Mouse (Mus musculus) hindbrain, embryonic 13.5 days (tissue): ENCODE data around the gene Stk10. TPM values are rescaled to one million over a fixed set of nuclear protein-coding genes. Genes with fewer than 3 reads are reported as not detected.
"Not testable (repeated sequence)": the region's sequence is repeated elsewhere in the genome, so short reads cannot be mapped to it uniquely, and the experiment has no call there.

Experiments
- ATAC-seq: fragments of 200-750 bp; cut with Nextera tagmentation; 2 replicates; pipeline ENCODE4 v1.8.0; 2017; ENCODE audit warnings: moderate TSS enrichment; ENCODE audit not compliant: low FRiP score
- H3K27ac ChIP-seq: fragments of 300-500 bp; sonication (generic); 2 replicates; pipeline ENCODE4 v1.5.1; 2015; ENCODE audit warnings: inconsistent platforms, mild to moderate bottlenecking, moderate library complexity
- H3K27me3 ChIP-seq: fragments of 300-500 bp; sonication (generic); 2 replicates; pipeline ENCODE4 v1.6.1; 2015; ENCODE audit warnings: mild to moderate bottlenecking, inconsistent platforms
- H3K36me3 ChIP-seq: fragments of 300-500 bp; sonication (generic); 2 replicates; pipeline ENCODE4 v1.6.1; 2015; ENCODE audit warnings: mild to moderate bottlenecking, inconsistent platforms
- H3K4me1 ChIP-seq: fragments of 300-500 bp; sonication (generic); replicated peaks from 2 replicates; pipeline ENCODE4 v1.6.1; 2015; ENCODE audit warnings: inconsistent platforms
- H3K4me2 ChIP-seq: fragments of 300-500 bp; sonication (generic); 2 replicates; pipeline ENCODE4 v1.6.1; 2015; ENCODE audit warnings: inconsistent platforms, mild to moderate bottlenecking, moderate library complexity
- H3K4me3 ChIP-seq: fragments of 300-500 bp; sonication (generic); 2 replicates; pipeline ENCODE4 v1.5.1; 2015; ENCODE audit warnings: mild to moderate bottlenecking, inconsistent platforms
- H3K9ac ChIP-seq: fragments of 300-500 bp; sonication (generic); 2 replicates; pipeline ENCODE4 v1.6.1; 2015; ENCODE audit warnings: mild to moderate bottlenecking, inconsistent platforms
- H3K9me3 ChIP-seq: fragments of 300-500 bp; sonication (generic); 2 replicates; pipeline ENCODE4 v1.6.1; 2016; ENCODE audit warnings: inconsistent platforms
- WGBS: fragments of 180-500 bp; shearing (Covaris S2); methylation state at CpG from one replicate; pipeline ENCODE4 v1.1.7; 2015; 5-methylcytosine and 5-hydroxymethylcytosine counted together
- polyA plus RNA-seq: library from polyadenylated mRNA; unstranded; fragments of >200 nt; fragmentation: Nextera tagmentation; extraction: Ambion mirVana; gene quantifications from 2 replicates; pipeline ENCODE4 v1.2.1, GENCODE M21; 2015

Gene Stk10
- polyA plus RNA-seq, 1 experiment from 2014 or later: 2.1 TPM

DNA sequence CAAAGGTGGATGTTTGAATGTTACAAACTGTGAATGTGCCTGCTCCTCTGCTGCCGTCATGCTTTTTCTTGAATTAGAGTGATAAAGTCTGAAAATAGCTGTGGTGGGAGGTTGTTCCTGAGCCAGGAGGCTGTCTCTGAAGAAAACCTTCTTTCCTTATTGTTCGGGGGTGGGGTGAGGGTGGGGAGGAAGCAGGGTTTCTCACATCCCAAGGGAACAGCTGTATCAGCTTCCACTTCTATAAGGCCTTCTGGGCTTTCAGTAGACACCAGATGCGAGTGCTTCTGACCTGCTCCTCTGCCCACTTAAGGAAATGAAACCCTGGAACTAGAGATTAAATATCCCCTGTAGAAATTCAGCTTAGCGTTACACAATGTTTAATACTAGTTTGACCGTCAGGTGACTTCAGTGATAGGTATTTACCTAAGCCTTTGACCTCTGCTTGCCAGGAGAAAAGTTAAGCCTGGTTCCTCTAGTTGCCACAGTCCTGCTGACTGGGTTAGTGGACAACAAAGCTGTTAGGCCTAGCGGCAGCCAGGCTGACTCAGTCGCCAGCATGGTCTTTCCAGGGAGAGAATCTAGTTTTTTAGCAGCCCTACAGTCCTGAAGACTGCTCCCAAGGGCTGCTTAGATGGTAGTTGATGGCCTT, 27.9 kb upstream of the Stk10 start:
- H3K4me3 ChIP-seq: no peak overlapping the region
- H3K36me3 ChIP-seq: peaks cover 10% of the 10 kb centered on the region
- H3K9ac ChIP-seq: no peak overlapping the region
- WGBS: 87% methylated on average over 7 of the region's 7 CpGs
- no peak for ATAC-seq
- no peaks in the 10 kb centered on the region for H3K9me3 ChIP-seq
- no peaks in the 10 kb centered on the region for H3K4me1 ChIP-seq
- no peaks in the 10 kb centered on the region for H3K27me3 ChIP-seq
- no peak overlapping the region for H3K4me2 ChIP-seq
- no peak overlapping the region for H3K27ac ChIP-seq

GRCm38 (mm10) chr11:32510930-32511329, 22.2 kb upstream of the Stk10 start:
- no peaks in the 10 kb centered on the region for H3K27me3 ChIP-seq
- no peak overlapping the region for H3K4me3 ChIP-seq
- H3K9ac ChIP-seq: no peak overlapping the region
- peaks cover 3% of the 10 kb centered on the region for H3K36me3 ChIP-seq
- WGBS: 77% methylated on average over 1 of the region's 1 CpGs
- H3K9me3 ChIP-seq: no peaks in the 10 kb centered on the region
- ATAC-seq: no peak
- H3K4me1 ChIP-seq: 0 out of 2 replicates have a peak, but pooled peaks cover 5% of the 10 kb centered on the region
- no peak overlapping the region for H3K27ac ChIP-seq
- no peak overlapping the region for H3K4me2 ChIP-seq

GRCm38 (mm10) chr11:32514853-32515252, 18.3 kb upstream of the Stk10 start:
- 96% methylated on average over 5 of the region's 5 CpGs for WGBS
- H3K4me2 ChIP-seq, H3K27me3 ChIP-seq, H3K9ac ChIP-seq, H3K27ac ChIP-seq, H3K4me1 ChIP-seq, ATAC-seq, H3K4me3 ChIP-seq, H3K9me3 ChIP-seq: not testable (repeated sequence)
- H3K36me3 ChIP-seq: peaks cover 27% of the 10 kb centered on the region

DNA sequence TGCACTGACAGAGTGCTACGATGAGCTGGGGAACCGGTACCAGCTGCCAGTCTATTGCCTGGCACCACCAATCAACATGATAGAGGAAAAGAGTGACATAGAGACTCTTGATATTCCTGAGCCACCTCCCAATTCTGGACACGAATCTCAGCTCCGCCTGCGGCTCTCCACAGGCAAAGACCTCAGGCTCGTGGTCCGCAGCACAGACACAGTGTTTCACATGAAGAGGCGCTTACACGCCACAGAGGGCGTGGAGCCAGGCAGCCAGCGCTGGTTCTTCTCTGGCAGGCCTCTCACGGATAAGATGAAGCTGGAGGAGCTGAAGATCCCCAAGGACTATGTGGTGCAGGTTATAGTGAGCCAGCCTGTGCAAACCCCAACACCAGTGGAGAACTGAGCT, 17.0 kb upstream of the Stk10 start:
- peaks cover 30% of the 10 kb centered on the region for H3K36me3 ChIP-seq
- H3K9ac ChIP-seq: no peak overlapping the region
- 91% methylated on average over 12 of the region's 12 CpGs for WGBS
- 0 out of 2 replicates have a peak, but pooled peaks cover 5% of the 10 kb centered on the region for H3K4me1 ChIP-seq
- no peak overlapping the region for H3K4me2 ChIP-seq
- no peak for ATAC-seq
- H3K9me3 ChIP-seq: no peaks in the 10 kb centered on the region
- H3K27me3 ChIP-seq: no peaks in the 10 kb centered on the region
- H3K4me3 ChIP-seq: no peak overlapping the region
- H3K27ac ChIP-seq: 0 out of 2 replicates have a peak overlapping the region, but pooled peaks have one; percentile 30

- H3K27ac ChIP-seq: no peak overlapping the region
- WGBS: 87% methylated on average over 8 of the region's 8 CpGs
- no peak for ATAC-seq
- no peaks in the 10 kb centered on the region for H3K9me3 ChIP-seq
- H3K4me1 ChIP-seq: no peaks in the 10 kb centered on the region
- peaks cover 30% of the 10 kb centered on the region for H3K36me3 ChIP-seq
- H3K4me3 ChIP-seq: no peak overlapping the region
- H3K27me3 ChIP-seq: no peaks in the 10 kb centered on the region
- no peak overlapping the region for H3K4me2 ChIP-seq
- H3K9ac ChIP-seq: no peak overlapping the region
Measured at GRCm38 (mm10) chr11:32516916-32517712, 16.0 kb upstream of the Stk10 start.

DNA sequence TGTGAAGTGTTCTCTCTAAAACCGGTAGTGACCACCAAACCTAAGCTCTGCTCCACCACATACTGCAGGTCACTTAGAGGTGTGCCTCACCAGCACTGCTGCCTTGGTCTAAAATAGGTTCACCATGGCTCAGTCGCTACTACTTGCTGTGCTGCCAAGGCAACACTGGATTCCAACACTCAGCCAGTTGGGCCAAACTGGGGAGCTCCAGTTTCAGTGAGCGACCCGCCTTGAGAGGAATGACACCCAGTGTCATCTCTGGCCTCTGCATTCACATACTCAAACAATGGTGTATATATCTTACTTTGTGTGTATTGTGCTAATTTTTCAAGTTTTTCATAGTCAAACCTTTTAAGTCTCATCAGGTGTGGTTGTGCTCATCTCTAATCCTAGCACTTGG, 14.3 kb upstream of the Stk10 start:
- peaks cover 30% of the 10 kb centered on the region for H3K36me3 ChIP-seq
- 96% methylated on average over 4 of the region's 4 CpGs for WGBS
- no peaks in the 10 kb centered on the region for H3K4me1 ChIP-seq
- H3K27ac ChIP-seq: no peak overlapping the region
- no peak for ATAC-seq
- no peaks in the 10 kb centered on the region for H3K27me3 ChIP-seq
- H3K9me3 ChIP-seq: no peaks in the 10 kb centered on the region
- no peak overlapping the region for H3K4me3 ChIP-seq
- no peak overlapping the region for H3K4me2 ChIP-seq
- no peak overlapping the region for H3K9ac ChIP-seq

- no peaks in the 10 kb centered on the region for H3K4me1 ChIP-seq
- no peaks in the 10 kb centered on the region for H3K9me3 ChIP-seq
- peaks cover 34% of the 10 kb centered on the region for H3K36me3 ChIP-seq
- ATAC-seq: no peak
- 100% methylated on average over 1 of the region's 1 CpGs for WGBS
- H3K9ac ChIP-seq: no peak overlapping the region
- no peak overlapping the region for H3K4me2 ChIP-seq
- no peaks in the 10 kb centered on the region for H3K27me3 ChIP-seq
- no peak overlapping the region for H3K4me3 ChIP-seq
- no peak overlapping the region for H3K27ac ChIP-seq
Measured at GRCm38 (mm10) chr11:32519354-32519753, 13.8 kb upstream of the Stk10 start.

- ATAC-seq: no peak
Measured at GRCm38 (mm10) chr11:32521246-32521645, 11.9 kb upstream of the Stk10 start.

GRCm38 (mm10) chr11:32524122-32524920, 8.8 kb upstream of the Stk10 start:
- no peak overlapping the region for H3K4me3 ChIP-seq
- WGBS: 86% methylated on average over 11 of the region's 11 CpGs
- H3K27me3 ChIP-seq: no peaks in the 10 kb centered on the region
- H3K4me2 ChIP-seq: no peak overlapping the region
- no peaks in the 10 kb centered on the region for H3K9me3 ChIP-seq
- no peak overlapping the region for H3K27ac ChIP-seq
- peaks cover 26% of the 10 kb centered on the region for H3K36me3 ChIP-seq
- H3K9ac ChIP-seq: no peak overlapping the region
- no peaks in the 10 kb centered on the region for H3K4me1 ChIP-seq
- no peak for ATAC-seq

More at GRCm38 (mm10) chr11:32521246-32521645, 11.9 kb upstream of the Stk10 start:
- Histone ChIP-seq H3K27me3 (no peaks in the 10 kb centered on the region), H3K9me3 (no peaks in the 10 kb centered on the region), H3K27ac (no peak overlapping the region), H3K4me2 (no peak overlapping the region), H3K4me3 (no peak overlapping the region), H3K4me1 (no peaks in the 10 kb centered on the region), H3K36me3 (peaks cover 30% of the 10 kb centered on the region), H3K9ac (no peak overlapping the region)
- WGBS: 79% methylated on average over 2 of the region's 2 CpGs

GRCm38 (mm10) chr11:32527006-32527405, 6.1 kb upstream of the Stk10 start:
- H3K9ac ChIP-seq: no peak overlapping the region
- ATAC-seq: no peak
- WGBS: 93% methylated on average over 4 of the region's 4 CpGs
- no peaks in the 10 kb centered on the region for H3K9me3 ChIP-seq
- no peak overlapping the region for H3K27ac ChIP-seq
- no peak overlapping the region for H3K4me2 ChIP-seq
- H3K27me3 ChIP-seq: peaks cover 16% of the 10 kb centered on the region
- peaks cover 17% of the 10 kb centered on the region for H3K36me3 ChIP-seq
- peaks cover 2% of the 10 kb centered on the region for H3K4me1 ChIP-seq
- no peak overlapping the region for H3K4me3 ChIP-seq

DNA sequence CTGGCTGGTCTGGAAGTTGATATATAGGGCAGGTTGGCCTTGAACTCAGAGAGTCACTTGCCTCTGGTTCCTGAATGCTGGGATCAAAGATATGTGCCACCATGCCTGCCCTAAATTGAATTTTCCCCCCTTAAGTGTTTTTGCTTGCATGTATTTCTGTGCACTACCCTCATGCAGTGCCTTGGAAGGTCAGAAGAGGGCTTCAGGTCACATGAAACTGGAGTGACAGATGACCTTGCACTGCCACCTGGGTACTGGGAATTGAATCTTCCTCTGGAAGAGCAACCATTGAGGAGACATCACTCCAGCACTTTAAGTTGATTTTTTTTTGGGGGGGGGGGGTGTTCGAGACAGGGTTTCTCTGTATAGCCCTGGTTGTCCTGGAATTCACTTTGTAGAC, 3.0 kb upstream of the Stk10 start:
- no peak overlapping the region for H3K27ac ChIP-seq
- no peak overlapping the region for H3K4me2 ChIP-seq
- no peak overlapping the region for H3K9ac ChIP-seq
- WGBS: 76% methylated on average over 1 of the region's 1 CpGs
- peaks cover 28% of the 10 kb centered on the region for H3K4me1 ChIP-seq
- no peaks in the 10 kb centered on the region for H3K9me3 ChIP-seq
- no peak overlapping the region for H3K4me3 ChIP-seq
- peaks cover 11% of the 10 kb centered on the region for H3K36me3 ChIP-seq
- no peak for ATAC-seq
- H3K27me3 ChIP-seq: peaks cover 19% of the 10 kb centered on the region
